Mouse (Mus musculus) neural tube, embryonic 15.5 days (tissue): ENCODE data around the gene Cdc6. TPM values are rescaled to one million over a fixed set of nuclear protein-coding genes. Genes with fewer than 3 reads are reported as not detected.
"Not testable (repeated sequence)": the region's sequence is repeated elsewhere in the genome, so short reads cannot be mapped to it uniquely, and the experiment has no call there.

ENCODE experiments used
- ATAC-seq: fragments of 200-750 bp; cut with Nextera tagmentation; 2 replicates; pipeline ENCODE4 v1.8.0; 2017; ENCODE audit warnings: mild to moderate bottlenecking, moderate TSS enrichment, moderate library complexity; ENCODE audit not compliant: low FRiP score
- H3K27ac ChIP-seq: fragments of 300-500 bp; sonication (generic); replicated peaks from 2 replicates; pipeline ENCODE4 v1.5.1; 2015; ENCODE audit warnings: mild to moderate bottlenecking, inconsistent platforms
- H3K27me3 ChIP-seq: fragments of 300-500 bp; sonication (generic); replicated peaks from 2 replicates; pipeline ENCODE4 v1.6.1; 2015; ENCODE audit warnings: inconsistent platforms
- H3K36me3 ChIP-seq: fragments of 300-500 bp; sonication (generic); 2 replicates; pipeline ENCODE4 v1.6.1; 2015; ENCODE audit warnings: inconsistent platforms
- H3K4me1 ChIP-seq: fragments of 300-500 bp; sonication (generic); 2 replicates; pipeline ENCODE4 v1.6.1; 2015; ENCODE audit warnings: inconsistent platforms
- H3K4me2 ChIP-seq: fragments of 300-500 bp; sonication (generic); 2 replicates; pipeline ENCODE4 v1.6.1; 2015; ENCODE audit warnings: inconsistent platforms, mild to moderate bottlenecking, moderate library complexity
- H3K4me3 ChIP-seq: fragments of 300-500 bp; sonication (generic); replicated peaks from 2 replicates; pipeline ENCODE4 v1.5.1; 2015; ENCODE audit warnings: mild to moderate bottlenecking, inconsistent platforms
- H3K9ac ChIP-seq: fragments of 300-500 bp; sonication (generic); replicated peaks from 2 replicates; pipeline ENCODE4 v1.6.1; 2015; ENCODE audit warnings: mild to moderate bottlenecking, inconsistent platforms
- H3K9me3 ChIP-seq: fragments of 300-500 bp; sonication (generic); replicated peaks from 2 replicates; pipeline ENCODE4 v1.6.1; 2016; ENCODE audit warnings: inconsistent platforms
- whole genome bisulfite sequencing: fragments of 180-500 bp; shearing (Covaris S2); methylation state at CpG from one replicate; pipeline ENCODE4 v1.1.7; 2015; ENCODE audit warnings: mixed read lengths; 5-methylcytosine and 5-hydroxymethylcytosine counted together
- polyA plus RNA-seq: library from polyadenylated mRNA; unstranded; fragments of >200 nt; fragmentation: Nextera tagmentation; extraction: Ambion mirVana; gene quantifications from 2 replicates; pipeline ENCODE4 v1.2.1, GENCODE M21; 2015

Gene Cdc6
- polyA plus RNA-seq, 1 experiment from 2014 or later, result 3.8 TPM

DNA sequence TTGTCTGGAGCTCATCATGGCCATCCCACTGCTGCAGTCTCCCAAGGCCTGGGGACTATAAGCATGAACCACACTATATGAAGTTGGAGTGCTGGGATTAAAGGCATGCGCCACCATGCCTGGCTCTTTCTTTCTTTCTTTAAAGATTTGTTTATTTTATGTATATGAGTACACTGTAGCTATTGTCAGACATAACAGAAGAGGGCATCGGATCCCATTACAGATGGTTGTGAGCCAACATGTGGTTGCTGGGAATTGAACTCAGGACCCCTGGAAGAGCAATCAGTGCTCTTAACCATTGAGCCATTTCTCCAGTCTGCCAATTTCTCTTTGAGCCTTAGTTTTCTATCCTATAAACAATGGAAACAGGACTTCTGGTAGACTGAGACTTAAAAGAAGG lies 26.2 kb downstream of the Cdc6 start:
- H3K4me1 ChIP-seq, result peaks cover 80% of the 10 kb centered on the region
- ATAC-seq, H3K4me2 ChIP-seq, H3K27ac ChIP-seq, H3K9me3 ChIP-seq, H3K4me3 ChIP-seq, H3K27me3 ChIP-seq, H3K9ac ChIP-seq, H3K36me3 ChIP-seq: not testable (repeated sequence)
- 85% methylated on average over 2 of the region's 2 CpGs for WGBS

GRCm38 (mm10) chr11:98934367-98934766 lies 26.8 kb downstream of the Cdc6 start:
- Histone ChIP-seq H3K27me3 (no peaks in the 10 kb centered on the region), H3K9ac (no peak overlapping the region), H3K4me2 (no peak overlapping the region), H3K9me3 (no peaks in the 10 kb centered on the region), H3K36me3 (no peaks in the 10 kb centered on the region), H3K4me1 (peaks cover 80% of the 10 kb centered on the region), H3K27ac (no peak overlapping the region), H3K4me3 (no peak overlapping the region)
- ATAC-seq, result no peak
- WGBS, result 85% methylated on average over 3 of the region's 3 CpGs

- Histone ChIP-seq H3K4me2 (no peak overlapping the region), H3K36me3 (no peaks in the 10 kb centered on the region), H3K27ac (no peak overlapping the region), H3K4me3 (no peak overlapping the region), H3K9me3 (no peaks in the 10 kb centered on the region), H3K9ac (no peak overlapping the region), H3K4me1 (peaks cover 80% of the 10 kb centered on the region), H3K27me3 (no peaks in the 10 kb centered on the region)
- no peak for ATAC-seq
- 87% methylated on average over 3 of the region's 3 CpGs for WGBS
Observed at GRCm38 (mm10) chr11:98935123-98935522, 27.5 kb downstream of the Cdc6 start.

- ATAC-seq, result no peak
- no peaks in the 10 kb centered on the region for H3K36me3 ChIP-seq
- no peaks in the 10 kb centered on the region for H3K9me3 ChIP-seq
- peak overlapping the region; percentile 84 for H3K4me2 ChIP-seq
- no peaks in the 10 kb centered on the region for H3K27me3 ChIP-seq
- peaks cover 80% of the 10 kb centered on the region for H3K4me1 ChIP-seq
- peak overlapping the region; percentile 65 for H3K27ac ChIP-seq
- H3K4me3 ChIP-seq, result peak overlapping the region; percentile 71
- H3K9ac ChIP-seq, result peak overlapping the region; percentile 53; the same call in 1 of the 2 replicates
- WGBS, result 4% methylated on average over 29 of the region's 29 CpGs
Observed at GRCm38 (mm10) chr11:98936170-98936569, 28.6 kb downstream of the Cdc6 start.

GRCm38 (mm10) chr11:98936606-98937409 lies 29.2 kb downstream of the Cdc6 start:
- 4% methylated on average over 23 of the region's 23 CpGs for WGBS
- Histone ChIP-seq H3K4me2 (peak overlapping the region; percentile 84), H3K27me3 (no peaks in the 10 kb centered on the region), H3K9ac (peak overlapping the region; percentile 53), H3K4me3 (peak overlapping the region; percentile 71), H3K4me1 (peaks cover 80% of the 10 kb centered on the region), H3K36me3 (no peaks in the 10 kb centered on the region), H3K27ac (peak overlapping the region; percentile 65), H3K9me3 (no peaks in the 10 kb centered on the region)
- peak; percentile 22; the same call in 1 of the 2 replicates for ATAC-seq

- Histone ChIP-seq H3K4me2 (peak overlapping the region; percentile 84), H3K4me1 (peaks cover 80% of the 10 kb centered on the region), H3K4me3 (peak overlapping the region; percentile 71), H3K27me3 (no peaks in the 10 kb centered on the region), H3K27ac (peak overlapping the region; percentile 65), H3K9ac (peak overlapping the region; percentile 53), H3K9me3 (no peaks in the 10 kb centered on the region), H3K36me3 (no peaks in the 10 kb centered on the region)
- WGBS, result under 1% methylated on average over 38 of the region's 38 CpGs
- ATAC-seq, result peak; percentile 85
Observed at GRCm38 (mm10) chr11:98937410-98937913, 29.9 kb downstream of the Cdc6 start.

- Histone ChIP-seq H3K4me1 (peaks cover 80% of the 10 kb centered on the region), H3K4me3 (peak overlapping the region; percentile 71), H3K27me3 (no peaks in the 10 kb centered on the region), H3K9me3 (no peaks in the 10 kb centered on the region), H3K4me2 (peak overlapping the region; percentile 84), H3K27ac (peak overlapping the region; percentile 54), H3K9ac (peak overlapping the region; percentile 53), H3K36me3 (no peaks in the 10 kb centered on the region)
- under 1% methylated on average over 39 of the region's 39 CpGs for WGBS
- 0 out of 2 replicates have a peak, but pooled peaks have one; percentile 2 for ATAC-seq
Observed at GRCm38 (mm10) chr11:98937914-98938694, 30.5 kb downstream of the Cdc6 start.

GRCm38 (mm10) chr11:98938701-98939083 lies 31.1 kb downstream of the Cdc6 start:
- H3K4me3 ChIP-seq, result peak overlapping the region; percentile 71
- H3K36me3 ChIP-seq, result no peaks in the 10 kb centered on the region
- ATAC-seq, result no peak
- H3K4me1 ChIP-seq, result peaks cover 80% of the 10 kb centered on the region
- peak overlapping the region; percentile 84 for H3K4me2 ChIP-seq
- H3K9me3 ChIP-seq, result no peaks in the 10 kb centered on the region
- H3K27me3 ChIP-seq, result no peaks in the 10 kb centered on the region
- H3K9ac ChIP-seq, result peak overlapping the region; percentile 53; the same call in 1 of the 2 replicates
- H3K27ac ChIP-seq, result no peak overlapping the region
- WGBS, result 45% methylated on average over 7 of the region's 7 CpGs

GRCm38 (mm10) chr11:98939084-98939952 lies 31.7 kb downstream of the Cdc6 start:
- Histone ChIP-seq H3K36me3 (no peaks in the 10 kb centered on the region), H3K4me3 (peak overlapping the region; percentile 71; the same call in 1 of the 2 replicates), H3K27ac (no peak overlapping the region), H3K9ac (0 out of 2 replicates have a peak overlapping the region, but pooled peaks have one; percentile 14), H3K4me2 (peak overlapping the region; percentile 84), H3K27me3 (no peaks in the 10 kb centered on the region), H3K4me1 (peaks cover 85% of the 10 kb centered on the region), H3K9me3 (no peaks in the 10 kb centered on the region)
- WGBS, result 54% methylated on average over 15 of the region's 15 CpGs
- no peak for ATAC-seq

DNA sequence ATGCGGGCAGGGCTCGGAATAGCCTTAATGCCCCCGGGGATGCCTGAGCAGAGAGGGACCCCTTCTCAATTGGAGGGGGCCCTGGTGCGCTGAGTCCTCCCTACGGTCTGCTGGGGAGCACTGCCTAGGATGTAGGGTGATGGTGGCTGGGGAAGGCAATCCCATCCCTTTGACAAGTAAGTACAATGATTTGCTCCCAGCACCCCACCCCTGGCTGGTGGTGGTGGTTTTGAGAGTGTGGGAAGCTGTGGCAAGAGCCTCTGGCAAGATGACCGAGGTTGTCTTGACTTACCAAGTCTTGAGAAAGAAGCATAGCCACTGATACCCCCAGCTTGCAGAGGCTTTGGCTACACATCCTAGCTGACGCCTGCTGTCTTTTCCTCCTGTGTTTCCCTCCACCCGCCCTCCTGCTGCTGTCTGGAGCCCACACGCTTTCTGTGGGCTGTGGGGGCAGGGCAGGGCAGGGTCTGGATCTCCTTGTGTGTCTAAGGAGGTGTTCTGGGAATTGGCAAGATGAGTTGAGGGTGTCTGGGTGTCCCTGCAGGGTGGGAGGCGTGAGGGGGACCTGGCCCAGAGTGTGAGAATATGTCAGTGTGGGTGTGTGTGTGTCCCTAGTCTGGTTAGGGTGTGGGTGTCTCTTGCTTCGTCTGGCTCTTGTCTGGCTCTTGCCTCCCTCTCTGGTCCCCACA lies 32.5 kb downstream of the Cdc6 start:
- Histone ChIP-seq H3K9ac (peak overlapping the region; percentile 17; the same call in 1 of the 2 replicates), H3K9me3 (no peaks in the 10 kb centered on the region), H3K27ac (0 out of 2 replicates have a peak overlapping the region, but pooled peaks have one; percentile 51), H3K36me3 (no peaks in the 10 kb centered on the region), H3K4me1 (peaks cover 93% of the 10 kb centered on the region), H3K4me3 (no peak overlapping the region), H3K4me2 (peak overlapping the region; percentile 84), H3K27me3 (no peaks in the 10 kb centered on the region)
- 60% methylated on average over 11 of the region's 11 CpGs for WGBS
- no peak for ATAC-seq
